Mouse (Mus musculus) ovary, postnatal 10 days (tissue): ENCODE measurements around the gene Kif13a.

Source experiments
- DNase-seq: peaks from one replicate; pipeline ENCODE4 v3.0.0; 2022; ENCODE audit warnings: low spot score

Gene Kif13a

DNA sequence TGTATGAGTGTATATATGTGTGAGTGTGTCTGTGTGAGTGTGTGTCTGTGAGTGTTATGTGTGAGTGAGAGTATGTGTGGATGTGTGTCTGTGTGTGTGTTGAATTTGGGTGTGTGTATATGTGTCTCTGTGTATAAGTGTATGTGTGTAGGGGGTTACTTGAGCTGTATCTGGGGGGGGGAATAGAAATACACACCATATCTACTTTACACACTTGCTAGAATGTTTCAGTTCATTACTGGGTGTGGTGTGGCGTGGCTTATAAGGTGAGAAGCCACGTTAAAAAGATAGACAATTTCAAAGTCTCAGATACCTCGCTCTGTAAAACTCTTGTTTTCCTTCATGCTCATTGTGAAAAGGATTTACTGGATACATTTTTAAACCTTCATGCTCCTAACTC, 152.2 kb downstream of the Kif13a start:
- DNase-seq = no peak

DNA sequence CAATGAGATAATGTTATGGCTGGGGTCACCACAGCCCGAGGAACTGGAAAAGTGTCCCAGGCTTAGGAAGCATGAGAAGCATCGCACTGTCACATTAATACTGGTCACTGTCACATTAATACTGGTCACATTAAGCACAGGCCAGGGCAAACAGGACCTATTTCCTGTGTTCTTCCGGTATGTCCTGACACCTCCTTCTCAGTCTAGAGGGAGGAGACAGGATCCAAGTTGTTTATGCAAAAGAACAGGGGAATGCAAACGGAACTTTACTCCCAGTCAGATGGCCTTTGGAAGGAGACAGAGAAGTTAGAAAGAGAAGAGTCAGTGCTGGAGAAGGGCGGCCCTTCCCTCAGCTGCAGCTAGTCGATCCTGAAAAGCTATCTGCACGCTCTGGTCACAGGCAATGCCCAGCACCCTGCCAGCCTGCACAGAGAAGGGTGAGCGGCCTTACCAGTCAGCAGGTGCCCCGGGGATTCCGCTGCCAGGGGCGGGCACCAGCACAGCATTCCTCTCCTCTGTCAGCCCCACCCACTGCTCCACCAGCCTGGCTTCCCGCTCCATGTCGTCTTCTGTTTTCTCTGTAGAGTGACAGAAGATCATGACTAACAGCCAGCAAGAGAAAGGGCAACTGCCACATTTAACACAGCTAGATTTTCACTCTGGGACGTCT, 152.9 kb downstream of the Kif13a start:
- DNase-seq = no peak

- DNase-seq = no peak
These were observed 154.7 kb downstream of the Kif13a start for GRCm38 (mm10) chr13:46774998-46775397.

- no peak for DNase-seq
These were observed 157.1 kb downstream of the Kif13a start for GRCm38 (mm10) chr13:46772581-46772980.

GRCm38 (mm10) chr13:46765361-46765760, 164.3 kb downstream of the Kif13a start:
- DNase-seq = no peak

GRCm38 (mm10) chr13:46763210-46763609, 166.5 kb downstream of the Kif13a start:
- DNase-seq = no peak

DNA sequence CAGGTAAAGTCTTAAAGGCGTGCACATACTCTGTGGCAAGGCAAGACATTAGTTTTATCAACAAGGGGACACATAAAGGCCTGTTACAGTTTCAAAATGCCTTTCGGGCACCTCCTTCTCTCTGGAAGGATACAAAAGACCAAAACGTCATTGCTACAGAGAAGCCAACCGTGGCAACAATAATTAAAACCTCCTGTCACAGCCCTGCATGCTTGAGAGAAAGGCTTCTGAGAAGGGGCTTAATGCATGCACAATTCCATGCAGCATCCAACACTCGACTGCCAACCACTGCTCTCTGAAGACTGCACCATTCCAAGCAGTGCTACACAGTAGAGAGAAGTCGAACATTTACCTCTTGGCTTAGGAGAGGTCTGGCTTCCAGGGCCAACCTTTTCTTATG, 168.7 kb downstream of the Kif13a start:
- no peak for DNase-seq

DNA sequence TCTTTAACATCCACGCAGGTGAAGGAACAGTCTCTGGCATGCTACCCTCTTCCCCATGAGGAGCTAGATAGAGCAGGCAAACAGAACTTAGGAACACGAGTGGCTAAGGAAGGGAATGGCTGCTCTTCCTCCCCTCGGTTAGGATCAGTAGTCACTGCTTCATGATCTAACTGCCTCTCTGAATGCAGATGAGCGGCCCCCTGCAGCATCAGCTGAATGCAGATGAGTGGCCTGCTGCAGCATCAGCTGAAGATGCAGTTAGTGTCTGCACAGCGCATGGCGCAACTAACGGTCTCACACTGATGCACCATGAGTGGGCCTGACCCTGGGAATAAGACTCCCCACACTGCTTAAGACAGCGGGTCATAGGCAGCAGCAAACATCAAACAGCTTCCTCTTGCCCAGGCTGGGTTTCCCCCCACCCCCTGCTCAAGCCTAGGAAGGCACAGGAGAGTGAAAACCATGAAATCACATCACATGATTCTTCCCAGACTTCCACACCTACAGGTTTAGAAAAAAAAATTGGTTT, 170.3 kb downstream of the Kif13a start:
- no peak for DNase-seq

GRCm38 (mm10) chr13:46758627-46759026, 171.0 kb downstream of the Kif13a start:
- DNase-seq = no peak

GRCm38 (mm10) chr13:46757946-46758345, 171.7 kb downstream of the Kif13a start:
- DNase-seq = no peak

GRCm38 (mm10) chr13:46753294-46753693, 176.4 kb downstream of the Kif13a start:
- no peak for DNase-seq

GRCm38 (mm10) chr13:46752566-46753229, 177.0 kb downstream of the Kif13a start:
- DNase-seq = no peak

- DNase-seq = no peak
These were observed 181.4 kb downstream of the Kif13a start for GRCm38 (mm10) chr13:46748138-46748873.

- no peak for DNase-seq
These were observed 185.8 kb downstream of the Kif13a start for GRCm38 (mm10) chr13:46743821-46744220.

GRCm38 (mm10) chr13:46742367-46742766, 187.3 kb downstream of the Kif13a start:
- DNase-seq = no peak

GRCm38 (mm10) chr13:46739426-46739825, 190.2 kb downstream of the Kif13a start:
- no peak for DNase-seq

GRCm38 (mm10) chr13:46737482-46737881, 192.2 kb downstream of the Kif13a start:
- no peak for DNase-seq

GRCm38 (mm10) chr13:46736479-46736865, 193.2 kb downstream of the Kif13a start:
- peak; percentile 19 for DNase-seq

GRCm38 (mm10) chr13:46735808-46736478, 193.7 kb downstream of the Kif13a start:
- DNase-seq = peak; percentile 45

- DNase-seq = no peak
These were observed 194.4 kb downstream of the Kif13a start for GRCm38 (mm10) chr13:46735219-46735807.

- DNase-seq = no peak
These were observed 199.7 kb downstream of the Kif13a start for GRCm38 (mm10) chr13:46729998-46730397.

DNA sequence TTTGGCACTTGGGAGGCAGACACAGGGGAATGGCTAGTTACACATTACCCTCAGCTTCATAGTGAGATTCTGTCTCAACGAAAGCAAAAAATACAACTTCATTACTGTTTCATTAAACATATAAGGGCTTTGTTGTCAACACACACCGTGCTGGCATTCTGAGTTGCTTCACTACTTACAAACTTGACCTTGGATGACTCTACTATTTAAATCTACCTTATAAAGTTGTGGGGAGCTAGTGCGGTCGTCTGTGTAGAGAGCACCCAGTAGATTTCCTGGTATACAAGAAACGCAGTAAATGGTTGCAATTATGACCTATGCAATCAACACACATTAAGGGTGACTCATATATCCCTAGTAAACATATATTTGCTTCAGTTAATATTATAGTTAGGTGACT, 201.3 kb downstream of the Kif13a start:
- no peak for DNase-seq
